Mouse (Mus musculus): ENCODE measurements around the gene Olfr972.
"Not testable (repeated sequence)": the region's sequence is repeated elsewhere in the genome, so short reads cannot be mapped to it uniquely, and the experiment has no call there.

DNA sequence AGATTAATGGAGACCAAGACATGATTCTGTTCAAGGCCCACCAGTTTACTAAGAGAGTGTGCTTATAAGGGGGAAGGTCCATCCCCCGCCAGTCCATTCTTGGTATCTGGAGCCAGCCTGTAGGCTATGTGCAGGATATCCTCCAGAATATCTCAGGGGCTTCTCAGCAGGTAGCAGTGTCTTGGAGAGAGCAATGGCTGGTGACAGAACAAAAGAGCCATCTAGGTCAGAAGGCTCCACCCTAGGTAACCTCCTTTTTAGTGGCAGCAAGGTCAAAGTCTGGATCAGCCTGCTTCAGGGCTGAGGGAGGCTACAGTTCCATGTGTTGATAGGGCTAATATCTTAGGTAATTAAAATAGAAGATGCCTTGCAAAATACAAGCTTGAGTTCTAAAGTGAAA, 5.8 kb downstream of the Olfr972 start:
- TF ChIP-seq CTCF, EP300 (IDR thresholded peaks at IDR 0.05; ENCODE audit: low read depth): not testable (repeated sequence)

All from liver, embryonic 14.5 days (tissue).